Mouse (Mus musculus) G1E (cell line): ENCODE measurements at regions not wholly inside any gene's neighbourhood (a gene's known extent, or its start where the extent isn't known, plus 50 kb on each side); places are given as distances from the start of the nearest gene placed in this dataset.
A peak's percentile ranks its signal among the peaks of the same experiment; 100 is the strongest.

Experiments used
- ATAC-seq: 2 replicates; pipeline ENCODE4 v1.8.0; 2016; ENCODE audit warnings: mild to moderate bottlenecking; ENCODE audit not compliant: insufficient number of reproducible peaks, poor library complexity, low FRiP score, severe bottlenecking; ENCODE audit errors: extremely low read depth
- DNase-seq: peaks from one replicate; pipeline ENCODE4 v3.0.0; 2012; ENCODE audit warnings: low spot score
- H3K27me3 ChIP-seq: 2 replicates; pipeline ENCODE4 v1.6.1; 2012; ENCODE audit warnings: mild to moderate bottlenecking, low read length, inconsistent platforms; ENCODE audit not compliant: insufficient read depth
- H3K36me3 ChIP-seq: replicated peaks from 2 replicates; pipeline ENCODE3; 2012; ENCODE audit warnings: mild to moderate bottlenecking, inconsistent platforms
- H3K4me1 ChIP-seq: 2 replicates; pipeline ENCODE4 v1.6.1; 2012; ENCODE audit warnings: low read depth, low read length, inconsistent platforms, mixed read lengths; ENCODE audit not compliant: insufficient read depth
- H3K4me3 ChIP-seq: 2 replicates; pipeline ENCODE4 v1.5.1; 2012; ENCODE audit warnings: low read depth, mild to moderate bottlenecking, inconsistent platforms, low read length, moderate library complexity, mixed read lengths
- H3K9me3 ChIP-seq: replicated peaks from 2 replicates; pipeline ENCODE4 v1.6.1; 2012; ENCODE audit warnings: inconsistent platforms
- CTCF ChIP-seq: IDR thresholded peaks from 2 replicates; pipeline ENCODE4 v1.5.1; 2012; ENCODE audit warnings: low read depth, low read length, inconsistent platforms, mixed read lengths
- GATA1 ChIP-seq: IDR thresholded peaks from 2 replicates; pipeline ENCODE4 v1.6.1; 2012; ENCODE audit warnings: borderline replicate concordance, low read length, inconsistent platforms, mixed read lengths
- GATA2 ChIP-seq: IDR thresholded peaks from 2 replicates; pipeline ENCODE4 v1.6.1; 2012; ENCODE audit warnings: low read depth, low read length, inconsistent platforms, borderline replicate concordance
- POLR2AphosphoS5 ChIP-seq: IDR thresholded peaks from 2 replicates; pipeline ENCODE4 v1.6.1; 2012; ENCODE audit warnings: low read depth, low read length, inconsistent platforms; ENCODE audit not compliant: insufficient replicate concordance
- TAL1 ChIP-seq: conservative IDR thresholded peaks from 2 replicates; pipeline ENCODE4 v1.6.1; 2012; ENCODE audit warnings: low read depth, low read length, inconsistent platforms, mixed read lengths

DNA sequence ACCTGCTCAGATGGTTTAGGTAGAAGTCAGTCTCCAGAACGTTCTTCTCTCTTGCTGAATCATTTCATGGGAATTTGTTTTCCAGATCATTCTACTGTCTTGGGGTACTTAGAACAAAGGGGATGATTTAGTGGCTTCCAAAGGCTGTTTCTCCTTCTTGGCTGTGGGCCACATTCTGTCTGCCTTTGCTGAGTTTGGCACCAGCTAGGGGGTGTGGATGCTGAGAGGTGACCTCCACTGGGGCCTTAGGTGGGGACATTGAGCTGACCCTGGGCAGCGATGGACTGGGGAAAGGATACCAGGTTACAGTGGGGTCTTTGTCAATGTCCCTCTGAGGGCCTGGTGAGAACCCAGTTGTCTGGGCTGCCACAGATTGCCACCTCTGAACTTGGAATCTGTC is 118.4 kb downstream of the Gadd45g start:
- Histone ChIP-seq H3K27me3 (peaks cover 58% of the 10 kb centered on the region), H3K36me3 (no peaks in the 10 kb centered on the region), H3K9me3 (no peaks in the 10 kb centered on the region), H3K4me3 (no peak overlapping the region), H3K4me1 (peaks cover 7% of the 10 kb centered on the region)
- TF ChIP-seq TAL1, result no peak
- no peak for TF ChIP-seq GATA2
- TF ChIP-seq CTCF, result no peak
- no peak for TF ChIP-seq POLR2AphosphoS5
- no peak for TF ChIP-seq GATA1
- ATAC-seq, result no peak
- no peak for DNase-seq

DNA sequence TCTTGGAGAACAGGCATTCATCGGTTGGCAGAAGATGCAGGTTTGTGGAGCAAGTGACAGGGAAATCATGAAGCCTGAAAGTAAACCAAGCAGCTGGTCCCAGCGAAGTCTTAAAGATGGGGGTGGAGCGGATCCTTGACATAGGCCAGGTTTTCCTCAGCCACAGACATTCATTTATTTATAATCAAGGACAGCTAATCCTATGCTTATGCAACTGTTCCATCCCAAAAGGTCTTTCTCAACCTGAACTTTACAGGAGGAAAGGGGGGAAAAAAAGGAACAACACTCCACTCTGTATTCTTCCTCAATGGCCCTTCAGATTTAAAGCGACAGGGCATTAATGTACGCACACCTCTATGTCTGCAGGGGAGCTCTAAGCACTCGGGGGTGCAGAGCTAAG is 121.6 kb downstream of the Gadd45g start:
- no peaks in the 10 kb centered on the region for H3K9me3 ChIP-seq
- ATAC-seq, result no peak
- peaks cover 20% of the 10 kb centered on the region for H3K4me1 ChIP-seq
- H3K36me3 ChIP-seq, result no peaks in the 10 kb centered on the region
- no peak for DNase-seq
- H3K27me3 ChIP-seq, result peaks cover 46% of the 10 kb centered on the region
- no peak for TF ChIP-seq GATA2
- TF ChIP-seq POLR2AphosphoS5, result no peak
- TF ChIP-seq GATA1, result no peak
- no peak for TF ChIP-seq TAL1
- no peak for TF ChIP-seq CTCF
- H3K4me3 ChIP-seq, result no peak overlapping the region

DNA sequence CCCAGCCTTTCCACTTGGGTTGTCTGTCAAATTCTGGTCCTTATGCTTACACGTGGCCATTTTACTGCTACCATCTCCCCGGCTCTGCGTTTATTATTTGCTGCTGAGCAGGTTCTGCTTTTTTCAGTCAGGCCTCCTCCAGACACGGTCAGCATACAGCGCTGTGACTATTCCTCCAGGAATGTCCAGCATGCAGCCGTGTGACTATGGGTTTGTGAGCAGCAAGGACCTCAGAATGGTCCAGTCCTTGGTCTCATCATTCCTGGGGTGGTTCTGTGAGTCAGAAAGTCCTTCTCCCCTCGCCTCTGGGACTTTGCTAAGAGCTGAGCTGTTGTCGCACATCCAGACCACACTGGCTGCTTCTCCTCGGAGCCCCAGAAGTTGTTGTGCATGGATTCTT is 122.3 kb downstream of the Gadd45g start:
- H3K36me3 ChIP-seq, result no peaks in the 10 kb centered on the region
- H3K4me1 ChIP-seq, result peaks cover 27% of the 10 kb centered on the region
- H3K9me3 ChIP-seq, result no peaks in the 10 kb centered on the region
- DNase-seq (no peak), ATAC-seq (no peak)
- H3K4me3 ChIP-seq, result no peak overlapping the region
- H3K27me3 ChIP-seq, result peaks cover 39% of the 10 kb centered on the region
- TF ChIP-seq GATA1 (no peak), TAL1 (no peak), GATA2 (no peak), POLR2AphosphoS5 (no peak), CTCF (no peak)

DNA sequence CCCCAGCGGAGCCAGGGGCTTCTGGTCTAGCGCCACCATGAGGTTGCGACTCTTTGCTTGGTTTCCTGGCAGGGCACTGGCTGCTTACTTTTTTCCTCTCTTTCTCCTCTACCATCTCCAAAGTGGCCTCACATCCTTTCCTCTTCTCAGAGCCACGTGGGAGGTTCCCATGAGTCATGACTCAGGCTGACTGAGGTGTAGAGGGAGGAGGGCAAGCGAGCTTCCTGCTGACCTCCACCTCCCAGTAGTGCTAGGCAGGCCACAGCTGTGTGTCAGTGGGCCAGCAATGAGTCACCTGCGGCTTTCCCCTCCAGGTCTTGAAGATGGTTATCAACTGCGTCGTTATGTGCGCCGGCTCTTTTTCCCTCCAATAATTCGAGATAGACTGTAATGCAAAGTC is 123.6 kb downstream of the Gadd45g start:
- Histone ChIP-seq H3K9me3 (no peaks in the 10 kb centered on the region), H3K27me3 (peaks cover 27% of the 10 kb centered on the region), H3K36me3 (no peaks in the 10 kb centered on the region), H3K4me1 (peaks cover 40% of the 10 kb centered on the region), H3K4me3 (no peak overlapping the region; the same call in 1 of the 2 replicates)
- peak; percentile 33 for DNase-seq
- ATAC-seq, result peak; percentile 91
- TF ChIP-seq TAL1 (no peak), POLR2AphosphoS5 (no peak), GATA1 (no peak), GATA2 (no peak), CTCF (no peak)

DNA sequence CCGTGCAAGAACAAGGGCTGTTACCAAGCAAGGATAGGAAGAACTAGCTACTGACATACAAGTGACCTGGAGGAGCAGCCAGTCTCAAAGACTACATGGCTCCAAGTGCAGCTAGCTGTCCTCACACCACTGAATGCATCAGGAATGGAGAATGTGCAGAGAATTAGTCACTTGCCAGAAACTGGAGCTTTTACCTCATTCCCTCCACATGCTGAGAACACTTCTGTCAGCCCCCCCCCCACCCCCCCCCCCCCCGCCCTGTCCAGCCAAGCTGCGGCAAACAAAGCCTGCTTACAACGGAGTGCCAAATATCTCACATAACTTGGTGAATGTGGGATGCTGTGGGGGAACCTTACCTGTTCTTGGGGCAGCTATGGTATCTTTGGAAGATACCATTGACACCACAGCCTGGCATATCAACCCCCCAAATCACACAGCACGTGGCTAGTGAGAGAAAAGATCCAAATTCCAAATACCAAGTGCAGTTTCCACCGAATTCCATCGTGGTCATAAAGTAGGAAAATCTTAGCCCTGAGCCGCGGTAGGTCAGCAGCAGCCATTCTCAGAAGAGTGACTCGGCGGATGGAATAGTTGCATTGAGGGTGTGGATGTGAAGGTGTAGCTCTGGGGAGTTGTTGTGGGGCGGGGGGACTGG is 126.3 kb downstream of the Gadd45g start:
- no peak overlapping the region for H3K4me3 ChIP-seq
- peaks cover 8% of the 10 kb centered on the region for H3K9me3 ChIP-seq
- ATAC-seq (no peak), DNase-seq (no peak)
- no peaks in the 10 kb centered on the region for H3K36me3 ChIP-seq
- peaks cover 66% of the 10 kb centered on the region for H3K4me1 ChIP-seq
- peaks cover 23% of the 10 kb centered on the region for H3K27me3 ChIP-seq
- TF ChIP-seq CTCF (no peak), GATA2 (no peak), POLR2AphosphoS5 (no peak), TAL1 (no peak), GATA1 (no peak)

DNA sequence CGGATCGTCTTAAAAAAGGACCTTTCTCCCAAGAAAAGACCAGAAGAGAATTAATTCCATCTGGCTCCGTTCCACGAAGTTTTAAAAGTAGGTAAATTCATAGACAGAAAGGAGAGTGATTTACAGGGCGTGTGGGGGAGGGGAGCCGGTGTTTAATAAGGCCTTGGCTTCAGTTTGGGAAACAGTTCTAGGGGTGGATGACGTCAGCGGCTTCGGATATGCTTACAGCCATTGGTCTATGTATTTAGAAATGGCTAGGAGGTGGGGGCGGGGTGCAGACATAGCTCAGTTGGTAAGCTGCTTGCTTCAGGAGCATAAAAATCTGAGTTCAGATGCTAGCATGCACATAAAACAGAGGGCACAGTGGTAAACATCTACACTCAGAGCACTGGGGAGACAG is 127.0 kb downstream of the Gadd45g start:
- TF ChIP-seq GATA2 (no peak), POLR2AphosphoS5 (no peak), CTCF (no peak), GATA1 (no peak), TAL1 (no peak)
- DNase-seq (no peak), ATAC-seq (no peak)
- no peaks in the 10 kb centered on the region for H3K36me3 ChIP-seq
- H3K4me1 ChIP-seq, result peaks cover 73% of the 10 kb centered on the region
- H3K27me3 ChIP-seq, result peaks cover 21% of the 10 kb centered on the region
- H3K9me3 ChIP-seq, result peaks cover 15% of the 10 kb centered on the region
- H3K4me3 ChIP-seq, result no peak overlapping the region

DNA sequence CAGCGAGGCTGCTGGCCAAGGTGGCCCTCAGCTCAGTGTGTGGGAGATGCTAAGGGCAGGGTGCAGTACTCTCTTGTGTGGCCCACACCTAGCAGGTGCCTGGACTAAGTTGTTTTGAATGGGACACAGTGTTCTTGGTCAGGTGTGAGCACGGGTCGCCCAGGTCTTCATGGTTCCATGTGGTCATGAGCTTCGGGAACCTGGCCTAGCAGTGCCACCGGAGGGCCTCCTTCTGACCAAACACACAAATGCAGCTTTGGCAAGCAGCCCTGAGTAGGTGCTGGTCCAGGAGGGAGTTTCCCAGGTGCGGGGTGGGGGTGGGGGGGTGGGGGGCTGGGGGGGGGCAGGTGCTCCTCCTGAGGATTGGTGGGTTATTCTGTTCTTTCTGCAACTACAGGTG is 127.6 kb downstream of the Gadd45g start:
- ATAC-seq (no peak), DNase-seq (no peak)
- no peak overlapping the region for H3K4me3 ChIP-seq
- peaks cover 20% of the 10 kb centered on the region for H3K9me3 ChIP-seq
- peaks cover 79% of the 10 kb centered on the region for H3K4me1 ChIP-seq
- H3K27me3 ChIP-seq, result peaks cover 14% of the 10 kb centered on the region
- TF ChIP-seq TAL1, result no peak
- no peak for TF ChIP-seq GATA1
- no peak for TF ChIP-seq POLR2AphosphoS5
- no peak for TF ChIP-seq CTCF
- no peak for TF ChIP-seq GATA2
- no peaks in the 10 kb centered on the region for H3K36me3 ChIP-seq
